Mouse (Mus musculus): ENCODE measurements around the gene 4933415F23Rik.

The 4933415F23Rik gene

DNA sequence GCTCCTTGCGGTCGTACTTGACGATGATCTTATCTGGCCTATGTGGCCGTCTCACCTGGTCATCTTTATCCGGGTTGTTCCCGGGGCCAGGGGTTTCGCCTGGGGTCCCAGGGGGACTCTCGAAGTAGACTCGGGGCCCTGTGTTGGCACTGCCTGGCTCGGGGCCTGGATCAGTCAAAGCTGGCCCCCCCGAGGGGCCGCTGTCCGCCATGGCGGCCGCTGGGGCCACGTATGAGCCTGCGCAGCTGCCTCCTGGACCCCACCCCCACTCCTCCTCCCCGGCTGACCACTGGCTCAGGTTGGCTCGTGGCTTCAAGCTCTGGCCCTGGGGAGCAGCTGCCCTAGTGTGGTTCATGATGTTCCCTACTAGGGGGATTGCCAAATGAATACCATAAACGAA, at the start of gene 4933415F23Rik:
TSS of gene 4933415F23Rik (minus strand) at position 233 of the 400 bp plus-strand sequence.
- no peak for DNase-seq (ENCODE audit: low read depth, low spot score)

DNA sequence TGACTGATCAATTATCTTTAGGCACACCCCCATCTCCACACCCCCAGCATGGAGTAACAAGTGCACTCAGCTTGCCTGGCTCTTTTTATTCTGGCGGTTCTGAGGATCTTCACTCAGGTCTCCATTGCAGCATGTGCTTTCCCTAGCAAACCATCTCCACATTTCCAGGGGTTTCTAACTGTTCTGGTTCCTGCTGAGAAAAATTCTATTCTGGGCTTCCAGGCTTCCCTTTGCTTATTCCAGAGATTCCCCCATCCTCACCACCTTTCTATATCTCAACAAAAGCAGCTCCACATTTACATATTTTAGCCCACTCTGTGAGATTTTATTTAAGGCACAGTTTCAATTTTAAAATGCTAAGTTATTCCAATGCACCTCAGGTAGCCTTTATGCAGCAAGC, 49.7 kb upstream of the 4933415F23Rik start:
- peak; percentile 31 for DNase-seq (ENCODE audit: low read depth, low spot score)

DNA sequence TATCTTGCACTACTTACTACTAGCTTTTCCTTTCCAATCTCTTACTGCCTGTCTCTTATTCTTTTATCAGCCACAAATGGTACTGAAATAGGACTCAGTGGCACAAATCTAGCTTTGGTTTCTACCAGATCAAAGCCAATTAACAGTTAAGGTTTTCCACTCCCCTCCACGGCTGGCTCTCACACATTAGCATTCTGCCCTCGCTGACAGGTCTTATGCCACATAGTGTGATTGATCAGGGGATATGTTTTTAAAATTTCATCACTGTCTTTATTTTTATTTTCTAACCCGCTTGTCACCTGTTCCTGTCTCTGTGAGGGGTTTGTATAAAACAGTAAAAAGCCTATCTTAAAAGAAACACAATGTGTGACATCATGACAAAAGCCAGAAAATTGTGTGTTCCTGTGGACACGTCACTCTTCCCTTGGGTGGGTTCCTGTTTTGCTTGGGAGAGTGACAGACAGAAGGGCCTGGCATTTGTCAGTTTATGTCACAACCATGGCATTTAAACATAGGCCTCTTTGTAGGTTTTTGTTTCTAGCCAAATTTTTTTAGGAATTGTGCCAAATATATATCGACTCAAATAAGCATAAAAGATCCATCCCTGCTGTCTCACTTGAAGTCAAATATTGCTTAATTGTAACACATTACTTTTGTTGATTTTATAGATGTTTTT, 44.3 kb upstream of the 4933415F23Rik start:
- DNase-seq (ENCODE audit: low read depth, low spot score): peak; percentile 15

DNA sequence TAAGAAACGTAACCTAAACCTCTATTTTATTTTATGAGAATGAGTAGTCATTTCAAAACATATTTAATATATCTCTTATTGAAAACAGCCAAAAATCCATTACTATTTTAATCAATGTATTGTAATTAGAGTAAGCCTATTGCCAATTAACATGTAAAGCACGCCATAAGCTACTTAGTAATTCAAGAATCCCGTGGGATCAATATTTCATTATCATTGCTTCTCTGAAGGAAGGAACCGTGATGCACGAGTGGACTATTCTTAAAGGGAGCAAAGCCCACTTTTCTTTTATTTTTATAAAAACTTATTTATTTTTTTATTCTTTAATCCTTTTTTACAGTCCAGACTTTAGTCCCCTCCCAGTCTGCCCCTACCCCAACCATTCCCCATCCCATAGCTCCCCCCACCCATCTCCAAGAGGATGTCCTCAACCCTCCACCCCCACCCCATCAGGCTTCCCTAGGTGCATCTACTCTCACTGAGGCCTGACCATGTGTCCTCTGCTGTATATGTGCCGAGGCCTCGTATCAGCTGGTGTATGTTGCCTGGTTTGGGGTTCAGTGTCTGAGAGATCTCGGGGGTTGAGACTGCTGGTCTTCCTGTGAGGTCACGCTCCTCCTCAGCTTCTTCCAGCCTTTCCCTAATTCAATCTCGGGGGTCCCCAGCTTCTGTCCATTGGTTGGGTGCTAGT, 39.2 kb upstream of the 4933415F23Rik start:
- no peak for DNase-seq (ENCODE audit: low read depth, low spot score)

DNA sequence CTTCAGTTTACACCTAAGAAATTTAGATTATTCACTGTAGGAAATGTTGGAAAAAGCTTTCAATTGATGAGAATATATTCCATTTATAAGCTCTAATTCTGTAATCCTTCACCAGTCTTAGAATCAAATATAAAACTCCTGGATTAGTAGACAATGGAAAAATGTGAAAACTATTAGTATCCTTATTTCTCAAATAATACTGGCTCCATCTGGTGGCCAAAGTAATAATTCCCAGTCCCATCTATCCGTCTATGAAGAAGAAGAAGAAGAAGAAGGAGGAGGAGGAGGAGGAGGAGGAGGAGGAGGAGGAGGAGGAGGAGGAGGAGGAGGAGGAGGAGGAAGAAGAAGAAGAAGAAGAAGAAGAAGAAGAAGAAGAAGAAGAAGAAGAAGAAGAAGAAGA, 38.5 kb upstream of the 4933415F23Rik start:
- DNase-seq (ENCODE audit: low read depth, low spot score): peak; percentile 86

DNA sequence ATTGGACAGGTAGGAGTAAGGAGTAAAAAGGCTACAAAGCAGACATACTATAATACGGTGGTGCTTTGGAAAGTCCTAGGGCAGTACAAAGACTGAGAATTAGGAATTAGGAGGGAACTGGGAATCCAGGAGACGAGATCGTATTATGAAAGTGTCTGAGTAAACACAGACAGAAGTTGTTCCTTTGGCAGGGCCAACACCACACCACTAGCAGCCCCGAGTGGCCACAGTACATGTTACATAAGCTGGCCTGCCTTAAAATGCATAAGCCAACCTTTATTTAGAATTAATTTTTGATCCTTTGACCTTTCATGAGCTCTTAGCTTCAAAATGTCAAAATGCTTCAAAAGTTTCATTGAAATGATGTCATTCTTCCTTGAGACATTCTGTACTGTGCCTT, 18.8 kb upstream of the 4933415F23Rik start:
- DNase-seq (ENCODE audit: low read depth, low spot score): no peak

DNA sequence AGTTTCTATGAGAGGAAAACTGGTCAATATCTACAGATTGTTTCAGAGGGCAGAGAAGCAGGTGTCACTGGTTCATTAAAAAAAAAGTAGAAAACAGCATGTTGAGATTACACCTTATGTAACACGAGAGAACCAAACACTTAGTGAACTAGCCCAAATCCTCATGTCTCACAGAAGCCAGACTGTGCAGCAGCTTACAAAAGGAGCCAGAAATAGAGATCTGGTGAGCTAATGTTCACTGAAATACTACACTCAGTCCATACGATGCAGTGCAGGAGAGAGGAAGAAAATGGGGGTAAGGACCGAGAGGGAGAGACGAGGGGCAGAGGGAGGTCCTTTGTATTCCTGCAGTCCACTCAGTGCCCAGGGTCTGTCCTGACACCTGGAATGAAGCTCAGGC, 17.4 kb upstream of the 4933415F23Rik start:
- peak; percentile 68 for DNase-seq (ENCODE audit: low read depth, low spot score)

DNA sequence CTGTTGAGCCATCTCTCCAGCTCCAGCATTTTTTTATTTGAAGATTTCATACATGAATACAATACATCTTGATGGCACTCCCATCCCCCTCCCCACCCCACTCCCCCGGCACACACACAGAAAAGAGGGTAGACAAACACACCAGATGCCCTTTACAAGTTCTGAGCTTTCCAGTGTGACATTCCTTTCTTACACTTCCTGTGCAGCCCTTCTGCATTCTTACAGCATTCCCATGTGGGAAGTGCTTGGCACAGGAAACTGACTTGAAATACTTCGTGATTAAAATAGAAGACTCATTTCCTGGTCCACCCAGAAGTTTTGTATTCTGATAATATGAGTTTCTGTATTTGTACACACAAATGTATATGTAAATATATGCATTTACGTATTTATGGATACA, 15.4 kb upstream of the 4933415F23Rik start:
- peak; percentile 76 for DNase-seq (ENCODE audit: low read depth, low spot score)

DNA sequence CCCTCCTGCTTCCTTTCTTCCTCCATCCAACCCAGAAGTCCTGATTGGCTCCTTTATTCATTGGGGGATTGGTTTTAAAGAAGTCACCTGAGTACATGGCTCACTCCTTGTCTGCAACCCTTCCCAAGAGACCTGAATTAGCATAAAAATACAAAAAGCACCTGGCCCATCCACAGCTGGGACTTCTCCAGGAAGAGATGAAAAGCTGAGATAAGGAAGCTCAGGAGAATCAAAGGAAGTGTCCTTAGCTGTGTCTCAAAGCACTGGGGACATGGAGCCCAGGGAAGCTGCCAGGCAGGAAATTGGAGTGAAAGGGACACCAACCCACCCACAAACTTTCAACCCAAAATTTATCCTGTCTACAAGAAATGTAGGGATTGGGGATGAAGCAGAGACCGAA, 7.1 kb upstream of the 4933415F23Rik start:
- no peak for DNase-seq (ENCODE audit: low read depth, low spot score)

DNA sequence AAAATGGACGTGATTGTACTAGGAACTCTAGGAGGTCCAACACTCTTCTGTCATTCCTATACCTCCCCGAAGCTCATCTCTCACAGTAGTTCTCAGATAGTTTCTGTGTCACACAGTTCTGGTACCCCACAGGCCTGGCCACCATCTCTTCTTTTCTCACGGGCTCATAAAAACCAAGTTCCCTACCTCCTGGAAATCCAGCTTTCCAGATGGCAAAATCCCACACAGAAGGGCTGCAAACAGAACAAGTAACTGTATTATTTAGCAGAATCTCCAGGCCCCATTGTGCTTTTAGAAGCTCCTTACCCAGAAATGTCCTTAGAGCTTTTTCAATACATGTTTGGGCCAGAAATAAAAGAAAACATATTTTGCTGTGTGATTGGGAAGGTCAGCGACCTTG, 828 bp upstream of the 4933415F23Rik start:
- DNase-seq (ENCODE audit: low read depth, low spot score): peak; percentile 70

DNA sequence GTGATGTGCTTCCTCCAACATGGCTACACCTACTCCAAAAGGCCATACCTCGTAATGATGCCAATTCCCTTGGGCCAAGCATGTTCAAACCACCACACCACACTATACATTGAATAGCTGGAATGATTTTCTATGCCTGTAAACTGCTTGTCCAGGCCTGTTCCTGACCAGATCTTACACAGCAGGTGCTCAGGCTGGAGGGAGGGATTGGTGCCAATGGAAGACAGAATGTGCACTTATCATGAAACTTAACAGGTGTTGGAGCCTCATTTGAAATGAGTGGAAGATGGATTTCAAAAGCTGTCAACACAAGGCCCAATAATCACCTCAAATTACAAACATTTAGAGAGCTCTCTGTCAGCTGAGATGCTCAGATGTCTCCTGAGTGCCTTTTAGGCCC, 2.3 kb downstream of the 4933415F23Rik start:
- peak; percentile 84 for DNase-seq (ENCODE audit: low read depth, low spot score)

DNA sequence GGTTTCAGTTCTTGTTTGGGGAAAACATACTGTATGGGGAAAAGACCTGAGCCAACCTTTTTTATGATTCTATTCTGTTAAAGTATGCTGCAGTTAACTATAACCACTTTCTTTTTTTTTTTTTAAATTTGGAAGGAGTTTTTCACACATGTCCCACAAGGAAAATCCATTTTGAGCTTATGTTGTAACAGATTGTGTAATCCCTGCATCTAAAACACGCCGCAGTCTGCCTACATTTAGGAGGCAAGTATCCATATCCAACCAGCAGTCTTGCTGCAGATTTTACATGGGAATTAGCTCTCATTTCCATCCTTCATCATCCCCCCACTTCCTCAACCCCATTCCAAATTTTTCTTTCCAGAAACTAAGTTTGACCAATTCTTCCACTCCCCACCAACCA, 3.6 kb downstream of the 4933415F23Rik start:
- peak; percentile 84 for DNase-seq (ENCODE audit: low read depth, low spot score)

DNA sequence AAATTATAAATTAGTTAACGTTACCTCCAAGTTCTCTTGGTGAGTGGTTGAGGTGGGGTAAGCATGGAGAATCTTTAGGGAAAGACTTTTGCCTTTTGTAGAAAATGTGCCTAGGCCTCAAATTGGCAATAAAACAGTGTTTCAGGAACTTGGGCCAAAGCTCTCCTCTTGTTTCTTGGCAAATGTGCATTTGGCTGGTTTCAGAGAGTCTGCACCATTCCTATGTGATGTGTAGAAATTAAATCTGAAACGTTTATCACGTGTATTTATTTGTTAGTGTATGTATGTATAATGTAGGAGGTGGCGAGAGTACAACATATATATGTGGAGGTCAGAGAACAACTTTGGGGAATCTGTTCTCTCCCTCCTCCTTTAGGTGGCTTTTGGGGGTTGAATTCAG, 4.1 kb downstream of the 4933415F23Rik start:
- peak; percentile 87 for DNase-seq (ENCODE audit: low read depth, low spot score)

DNA sequence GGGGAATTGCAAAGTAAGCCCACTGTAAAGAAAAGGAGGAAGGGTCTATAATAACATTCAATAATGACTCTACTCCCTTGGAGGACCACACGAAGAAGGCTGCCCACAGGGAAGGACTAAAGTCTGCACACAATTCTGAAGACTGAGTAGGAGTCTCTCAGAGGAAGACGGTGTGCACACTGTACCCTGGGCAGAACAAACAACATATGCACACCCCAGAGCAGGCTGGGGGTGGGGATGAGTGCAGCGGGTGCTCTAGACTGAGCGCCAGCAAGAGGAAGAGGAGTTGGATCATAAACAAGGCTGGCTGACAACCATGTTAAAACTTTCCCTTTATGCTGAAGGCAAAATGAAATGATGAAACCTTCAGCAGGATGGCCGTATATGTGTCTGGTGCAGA, 34.3 kb downstream of the 4933415F23Rik start:
- peak; percentile 58 for DNase-seq (ENCODE audit: low read depth, low spot score)

DNA sequence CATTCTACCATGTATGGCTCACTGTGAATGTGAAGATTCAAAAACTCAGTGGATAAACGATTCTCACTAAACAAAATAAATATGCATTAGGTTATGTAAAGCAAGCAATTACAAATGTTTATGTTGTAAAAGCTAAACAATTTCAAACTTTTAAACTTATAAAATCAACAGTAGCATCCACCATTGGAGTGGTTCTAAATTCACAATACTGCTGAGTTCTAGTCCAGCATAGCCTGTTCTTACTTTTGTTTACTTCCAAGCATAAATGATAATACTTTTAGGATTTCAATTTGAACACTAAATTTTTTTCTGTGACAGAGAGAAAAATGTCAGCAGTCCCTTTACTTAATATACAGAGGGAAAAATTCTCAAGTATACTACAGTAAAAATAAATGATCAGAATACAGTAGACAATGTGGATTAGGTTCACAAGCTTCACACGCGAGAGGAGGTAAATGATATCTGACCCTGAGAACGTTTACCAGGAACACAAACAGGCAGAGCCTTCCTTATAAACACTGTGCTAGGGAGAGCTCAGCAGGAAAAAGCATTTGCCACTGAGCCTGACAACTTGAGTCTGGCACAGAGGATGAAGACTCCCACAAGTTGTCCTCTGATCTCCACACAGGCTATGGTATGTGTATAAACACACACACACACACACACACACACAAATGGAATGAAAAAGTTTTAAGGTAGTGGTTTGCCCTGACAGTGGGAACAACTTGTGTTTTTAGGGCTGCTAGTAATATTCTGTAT, 37.2 kb downstream of the 4933415F23Rik start:
- DNase-seq (ENCODE audit: low read depth, low spot score): no peak

DNA sequence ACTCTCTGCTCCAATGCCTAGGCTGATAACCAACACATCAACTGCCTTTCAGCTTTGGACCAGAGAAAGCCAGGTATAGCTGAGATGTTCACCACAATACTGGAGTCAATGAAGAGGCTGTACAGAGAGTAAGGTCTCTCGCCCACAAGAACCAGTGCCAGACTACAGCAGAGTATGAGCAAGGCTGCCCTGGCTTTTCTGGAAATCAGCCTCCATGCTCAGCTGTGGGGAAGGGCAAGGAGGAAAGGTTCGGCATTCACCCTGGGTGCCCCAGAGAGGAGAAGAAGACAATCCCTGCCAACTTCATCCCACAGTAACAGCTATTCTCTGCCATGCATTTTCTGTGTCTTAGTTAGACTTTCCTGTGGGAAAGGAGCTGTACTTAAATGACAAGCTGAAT, 38.1 kb downstream of the 4933415F23Rik start:
- peak; percentile 26 for DNase-seq (ENCODE audit: low read depth, low spot score)

DNA sequence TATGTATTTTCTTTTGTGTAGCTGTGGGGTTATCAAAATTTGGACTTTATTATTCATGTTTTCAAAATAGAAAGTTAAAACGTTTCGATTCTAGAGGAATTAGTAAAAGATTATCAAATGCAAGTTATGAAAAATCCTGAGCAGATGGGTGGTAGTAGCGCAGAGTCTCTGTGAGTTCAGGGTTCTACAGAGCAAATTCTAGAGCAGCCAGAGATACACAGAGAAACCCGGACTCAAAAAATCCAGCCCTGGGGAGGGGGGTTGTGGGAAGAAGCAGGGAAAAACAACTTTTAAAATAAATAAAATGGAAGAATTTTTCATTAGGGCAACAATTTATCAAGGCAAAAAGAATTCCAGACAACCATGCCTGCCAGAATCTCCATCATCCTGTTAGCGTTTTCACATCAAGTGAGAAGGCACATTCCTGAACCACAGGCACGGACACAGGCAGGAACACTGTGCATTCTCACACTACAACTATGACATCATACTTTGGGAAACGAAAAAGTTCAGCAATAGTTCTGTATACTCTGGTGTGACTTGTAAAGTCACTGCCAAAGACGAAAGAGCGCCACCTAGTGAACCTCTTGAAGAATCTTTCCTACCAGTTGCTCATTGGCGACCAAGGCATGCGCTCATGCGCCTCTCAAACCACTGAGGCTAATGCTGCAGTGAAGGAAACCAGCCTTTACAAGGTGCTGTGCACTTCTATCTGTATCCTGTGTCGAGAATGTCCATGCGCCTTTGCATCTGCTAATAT, 40.3 kb downstream of the 4933415F23Rik start:
- peak; percentile 95 for DNase-seq (ENCODE audit: low read depth, low spot score)

DNA sequence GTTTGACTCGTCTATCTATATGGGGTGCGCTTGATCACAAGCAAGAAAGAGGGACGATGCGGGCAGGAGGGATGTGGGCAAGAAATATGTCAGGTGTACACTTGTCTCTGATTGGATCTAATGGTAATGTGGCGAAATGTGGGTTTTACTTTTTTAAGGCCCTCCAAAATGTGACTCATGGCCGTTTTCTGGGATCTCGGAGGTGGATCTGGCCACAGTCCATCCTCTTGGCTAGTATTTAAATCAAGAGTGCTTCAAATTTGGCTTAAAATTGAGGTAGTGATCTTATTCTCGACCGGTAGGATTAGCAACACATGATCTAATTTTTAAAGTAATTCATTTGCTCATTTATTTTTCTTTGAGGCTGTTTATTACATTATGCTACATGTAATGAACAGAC, 42.0 kb downstream of the 4933415F23Rik start:
- DNase-seq (ENCODE audit: low read depth, low spot score): peak; percentile 63

Measured in brain, adult 2 months (tissue).